Mouse (Mus musculus) brown adipose tissue, adult 24 weeks (tissue): ENCODE measurements around the gene Uggt2. TPM values are rescaled to one million over a fixed set of nuclear protein-coding genes. Genes with fewer than 3 reads are reported as not detected.

Source experiments
- H3K27ac ChIP-seq: fragments of 200-500 bp; replicated peaks from 2 replicates; pipeline ENCODE4 v1.5.1; 2012; ENCODE audit warnings: low read depth, mild to moderate bottlenecking, low read length
- H3K4me1 ChIP-seq: fragments of 200-500 bp; 2 replicates; pipeline ENCODE4 v1.6.1; 2012; ENCODE audit warnings: low read length, mixed read lengths; ENCODE audit not compliant: control insufficient read depth, insufficient read depth, insufficient read length
- H3K4me3 ChIP-seq: fragments of 200-500 bp; 2 replicates; pipeline ENCODE4 v1.5.1; 2012; ENCODE audit warnings: low read depth, mild to moderate bottlenecking, low read length, moderate library complexity; ENCODE audit not compliant: insufficient read depth
- polyA plus RNA-seq: library from polyadenylated mRNA; stranded (reverse); fragments of >200 nt; gene quantifications from 2 replicates; pipeline ENCODE4 v1.2.4, GENCODE M21; 2012; ENCODE audit not compliant: missing spikeins, insufficient read depth, insufficient read length

Uggt2 gene
- polyA plus RNA-seq, 1 experiment: 21.4 TPM

DNA sequence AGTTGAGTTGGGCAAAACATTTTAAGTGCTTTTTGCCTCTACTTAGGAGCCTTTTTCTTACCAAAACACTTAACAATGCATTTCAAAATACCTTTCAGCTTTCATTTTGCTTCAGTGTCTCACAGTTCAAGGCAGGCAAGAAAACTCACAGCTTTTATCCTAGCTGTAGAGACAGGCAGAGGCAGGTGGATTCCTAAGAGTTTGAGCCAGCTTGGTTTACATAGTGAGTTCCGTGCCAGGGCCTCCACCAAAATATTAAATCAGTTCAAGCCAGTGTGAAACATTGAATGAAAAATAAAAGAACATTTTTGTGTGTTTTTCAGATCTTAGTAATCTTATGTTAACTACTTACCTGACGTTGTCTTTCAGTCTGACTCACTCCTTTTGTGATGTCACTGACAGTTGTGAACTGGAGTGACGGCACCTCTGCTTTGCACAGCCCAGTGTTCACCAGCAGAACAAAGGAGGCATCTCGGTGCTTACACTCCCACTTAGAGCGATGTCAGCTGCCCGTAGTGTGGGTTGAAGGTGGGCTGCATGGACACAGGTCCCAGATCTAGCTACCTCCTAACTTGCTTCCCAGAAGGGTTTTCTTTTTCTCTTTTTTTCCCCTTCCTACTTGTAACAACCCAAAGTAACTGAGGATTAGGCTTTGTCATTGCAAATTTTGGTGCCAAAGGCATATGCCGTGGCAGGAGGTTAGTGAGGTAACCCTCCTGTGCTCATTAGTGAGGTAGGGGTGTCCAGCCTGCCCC is 119.5 kb downstream of the Uggt2 start:
- Histone ChIP-seq H3K4me1 (no peaks in the 10 kb centered on the region), H3K27ac (no peak overlapping the region), H3K4me3 (no peak overlapping the region)

DNA sequence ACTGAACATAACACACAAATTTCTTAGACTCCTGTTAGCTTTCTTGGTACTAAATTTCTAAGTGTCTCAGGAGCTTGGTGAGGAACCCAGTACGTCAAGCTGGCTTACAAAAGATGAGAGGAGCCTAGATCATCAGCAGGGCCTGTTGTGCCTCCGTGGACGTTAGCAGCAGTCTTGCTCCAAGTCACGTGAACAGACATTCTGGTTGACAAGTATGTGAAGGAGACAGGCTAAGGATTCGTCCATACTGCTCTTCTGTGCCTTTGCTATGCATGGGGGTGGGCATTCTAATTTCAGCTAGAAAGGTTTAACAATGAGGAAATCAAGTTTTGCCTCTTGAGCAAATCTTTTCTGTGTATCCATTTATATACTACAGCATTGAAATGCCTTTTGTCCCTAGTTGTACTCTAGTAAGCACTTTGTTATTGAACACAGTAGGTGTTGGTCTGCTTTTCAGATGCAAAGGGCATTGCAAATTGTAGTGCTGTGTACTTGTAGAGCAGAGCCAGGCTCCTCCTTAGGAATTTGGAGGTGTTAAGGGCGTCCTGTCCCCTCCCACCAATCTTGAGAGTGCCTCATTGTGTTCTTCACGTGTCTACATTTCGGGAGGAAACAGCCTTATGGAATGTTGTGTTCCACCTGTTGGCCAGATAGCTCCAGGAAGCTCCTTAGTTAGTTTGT is 122.0 kb downstream of the Uggt2 start:
- Histone ChIP-seq H3K27ac (no peak overlapping the region), H3K4me3 (no peak overlapping the region)

DNA sequence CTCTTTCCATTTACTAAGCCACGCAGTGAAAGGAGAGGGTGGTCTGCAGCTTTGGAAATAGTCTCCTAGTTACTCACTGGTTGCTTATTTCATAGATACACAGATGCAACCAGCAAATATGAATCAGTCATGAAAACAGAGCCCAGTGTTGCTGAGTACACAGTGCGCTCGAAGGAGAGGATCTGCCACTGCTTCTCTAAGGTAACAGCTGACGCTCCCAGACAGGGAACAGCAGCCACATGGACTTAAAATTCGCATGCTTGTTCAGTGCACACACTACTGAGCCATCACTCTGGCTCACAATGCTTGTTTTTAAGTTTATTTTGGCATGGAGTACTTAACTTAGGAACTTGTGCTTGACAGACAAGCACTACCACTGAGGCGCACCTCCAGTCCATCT is 127.0 kb downstream of the Uggt2 start:
- H3K27ac ChIP-seq: no peak overlapping the region
- no peaks in the 10 kb centered on the region for H3K4me1 ChIP-seq
- no peak overlapping the region for H3K4me3 ChIP-seq

More for the DNA sequence above, 122.0 kb downstream of the Uggt2 start:
- H3K4me1 ChIP-seq: no peaks in the 10 kb centered on the region

DNA sequence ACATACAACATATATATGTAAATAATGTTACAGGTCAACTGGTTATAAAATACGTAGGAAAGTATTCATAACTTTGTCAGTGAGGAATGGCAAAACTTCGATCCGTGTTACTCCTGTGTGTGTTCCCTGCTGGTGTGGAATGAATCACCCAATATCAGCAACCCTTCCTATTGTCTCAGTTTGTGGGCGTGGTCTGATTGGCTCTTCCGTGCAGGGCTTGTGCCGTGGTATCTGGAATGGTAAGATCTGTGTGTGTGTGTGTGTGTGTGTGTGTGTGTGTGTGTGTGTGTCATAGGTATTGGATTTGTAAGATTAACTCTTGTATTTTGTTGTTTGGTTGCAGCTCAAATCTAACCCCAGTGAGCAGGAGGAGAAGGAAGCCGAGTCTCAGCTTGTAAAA is 131.6 kb downstream of the Uggt2 start:
- Histone ChIP-seq H3K4me1 (no peaks in the 10 kb centered on the region), H3K27ac (no peak overlapping the region), H3K4me3 (no peak overlapping the region)

DNA sequence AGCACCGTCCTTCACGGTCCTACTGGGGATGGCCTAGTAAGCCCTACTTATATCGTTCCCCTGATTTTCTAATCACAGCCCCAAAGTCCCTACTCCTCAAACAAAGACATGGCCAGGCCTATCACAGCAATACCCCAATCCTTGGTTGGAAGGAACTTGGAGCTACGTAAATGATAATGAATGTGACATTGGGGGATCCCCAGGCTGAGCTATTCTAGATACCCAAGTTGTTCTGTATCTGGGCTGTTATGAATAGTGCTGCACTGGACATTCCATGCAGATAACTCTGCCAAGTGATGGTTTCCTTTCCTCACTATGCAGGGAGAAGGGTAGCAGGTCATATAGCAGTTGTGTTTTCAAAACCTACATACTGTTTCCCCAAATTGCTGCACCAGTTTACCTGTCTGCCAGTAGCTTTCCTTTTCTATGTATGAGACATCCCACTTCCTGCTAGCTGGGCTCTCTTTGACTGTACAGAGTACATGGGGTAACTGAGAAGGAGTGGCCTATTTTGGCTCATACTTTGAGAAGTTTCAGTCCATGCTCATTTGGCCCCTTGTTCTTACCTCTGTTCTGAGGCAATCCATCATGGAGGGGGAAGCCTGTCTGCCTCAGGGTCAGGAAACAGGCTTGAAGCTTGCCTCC is 133.8 kb downstream of the Uggt2 start:
- Histone ChIP-seq H3K4me3 (no peak overlapping the region), H3K4me1 (no peaks in the 10 kb centered on the region), H3K27ac (no peak overlapping the region)

DNA sequence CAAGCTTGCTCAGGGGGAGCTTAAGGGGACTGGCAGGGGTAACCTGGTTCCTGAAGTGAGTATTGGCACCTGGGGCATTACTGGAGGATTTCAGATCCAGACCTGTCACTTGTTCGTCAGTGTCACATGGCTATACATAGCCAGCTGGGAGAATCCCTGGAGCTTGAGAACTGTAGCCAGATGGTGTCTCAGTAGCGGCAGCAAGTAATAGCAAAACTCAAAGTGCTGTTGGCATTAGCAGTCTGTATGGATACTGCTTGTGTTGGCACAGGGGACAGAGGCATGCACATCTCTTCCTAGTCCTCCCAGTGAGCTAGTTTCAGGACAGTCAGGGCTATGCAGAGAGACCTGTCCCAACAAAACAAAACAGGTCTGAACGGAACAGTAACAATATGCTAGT is 141.2 kb downstream of the Uggt2 start:
- Histone ChIP-seq H3K4me3 (no peak overlapping the region), H3K4me1 (no peaks in the 10 kb centered on the region), H3K27ac (no peak overlapping the region)

DNA sequence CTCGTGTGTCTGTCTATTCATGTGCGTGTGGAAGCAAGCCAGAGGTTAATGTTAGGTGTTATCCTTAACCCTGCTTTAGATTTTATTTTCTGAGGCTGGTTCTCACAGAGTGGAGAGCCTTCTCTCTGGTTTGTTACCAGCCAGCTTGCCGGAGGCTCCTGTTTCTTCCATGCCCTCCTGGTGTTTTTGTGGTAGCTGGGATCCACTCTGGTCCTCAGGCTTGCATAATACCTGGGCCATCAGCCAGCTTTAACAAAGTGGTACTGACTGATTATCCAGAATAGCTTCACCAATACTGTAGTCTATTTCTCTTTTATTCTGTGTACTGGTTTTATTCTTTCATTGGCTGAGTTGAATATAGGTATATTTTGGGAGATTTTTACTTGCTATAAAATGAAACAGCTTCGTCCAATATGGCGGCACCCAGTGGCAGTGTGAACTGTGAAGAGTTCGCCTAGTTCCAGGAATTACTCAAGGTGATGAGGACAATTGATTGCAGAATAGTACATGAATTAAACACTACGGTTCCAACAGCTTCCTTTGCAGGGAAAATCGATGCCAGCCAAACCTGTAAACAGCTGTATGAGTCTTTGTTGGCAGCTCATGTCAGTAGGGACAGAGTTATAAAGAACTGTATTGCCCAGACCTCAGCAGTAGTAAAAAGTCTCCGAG is 147.2 kb downstream of the Uggt2 start:
- Histone ChIP-seq H3K4me3 (no peak overlapping the region), H3K27ac (no peak overlapping the region), H3K4me1 (peaks cover 3% of the 10 kb centered on the region; the same call in 1 of the 2 replicates)

DNA sequence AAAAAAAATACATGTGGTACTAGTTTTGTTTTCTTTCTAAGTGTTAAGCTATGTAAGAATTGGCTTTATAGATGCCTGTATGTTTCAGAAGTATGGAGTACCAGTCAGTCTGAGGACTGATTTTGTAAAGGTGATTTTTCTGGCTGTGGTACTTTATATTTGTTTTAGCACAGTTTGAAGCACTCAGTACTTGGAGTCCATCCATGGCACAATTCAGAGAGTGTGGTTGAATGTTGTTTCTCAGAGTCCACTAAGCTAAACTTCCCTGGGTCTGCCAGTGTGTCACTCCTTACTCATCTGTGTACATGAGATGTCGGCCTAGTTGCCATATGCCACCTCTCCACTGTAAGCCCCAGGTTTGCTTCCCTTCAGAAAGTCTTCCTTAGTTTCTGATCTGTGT is 150.4 kb downstream of the Uggt2 start:
- Histone ChIP-seq H3K4me1 (peaks cover 9% of the 10 kb centered on the region), H3K4me3 (no peak overlapping the region), H3K27ac (no peak overlapping the region)

DNA sequence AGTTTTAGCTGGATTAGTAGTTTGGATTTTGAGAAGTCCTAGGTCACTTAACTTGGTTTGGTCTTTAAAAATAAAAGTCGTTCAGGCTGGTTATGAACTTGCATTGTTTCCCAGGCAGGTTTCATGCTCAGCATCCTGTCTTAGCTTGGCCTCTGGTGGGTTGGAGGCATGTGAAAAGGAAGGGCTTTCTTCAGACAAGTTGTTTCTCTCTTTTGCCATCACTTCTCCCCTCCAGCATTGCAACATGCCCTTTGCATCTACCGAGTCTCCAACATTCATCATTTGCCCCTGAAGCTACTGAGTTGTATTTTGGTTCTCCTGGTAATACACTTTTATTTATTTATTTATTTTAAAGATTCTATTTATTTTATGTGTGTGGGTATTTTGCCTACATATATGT is 154.5 kb downstream of the Uggt2 start:
- Histone ChIP-seq H3K27ac (no peak overlapping the region), H3K4me1 (peaks cover 15% of the 10 kb centered on the region), H3K4me3 (no peak overlapping the region)

DNA sequence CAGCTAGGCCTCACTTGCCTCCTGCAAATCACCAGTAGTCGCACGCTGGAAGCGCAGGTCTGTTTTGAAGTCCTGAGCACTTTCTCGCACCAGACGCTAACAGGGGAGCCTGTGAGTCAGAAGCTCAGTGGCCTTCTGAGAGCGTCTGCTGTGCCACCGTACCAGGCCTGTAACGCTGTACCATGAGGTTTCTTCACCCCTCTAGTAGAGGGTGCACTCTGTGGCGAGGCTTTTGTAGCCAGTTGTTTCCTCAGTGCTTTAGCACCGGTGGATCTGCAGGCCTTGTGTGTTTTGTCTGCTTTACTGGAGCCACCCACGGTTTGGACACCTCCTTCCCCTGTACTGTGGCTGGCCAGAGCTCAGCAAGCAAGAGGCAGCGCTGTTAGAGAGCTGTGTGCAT is 157.2 kb downstream of the Uggt2 start:
- no peak overlapping the region for H3K27ac ChIP-seq
- H3K4me3 ChIP-seq: no peak overlapping the region
- peaks cover 19% of the 10 kb centered on the region for H3K4me1 ChIP-seq

DNA sequence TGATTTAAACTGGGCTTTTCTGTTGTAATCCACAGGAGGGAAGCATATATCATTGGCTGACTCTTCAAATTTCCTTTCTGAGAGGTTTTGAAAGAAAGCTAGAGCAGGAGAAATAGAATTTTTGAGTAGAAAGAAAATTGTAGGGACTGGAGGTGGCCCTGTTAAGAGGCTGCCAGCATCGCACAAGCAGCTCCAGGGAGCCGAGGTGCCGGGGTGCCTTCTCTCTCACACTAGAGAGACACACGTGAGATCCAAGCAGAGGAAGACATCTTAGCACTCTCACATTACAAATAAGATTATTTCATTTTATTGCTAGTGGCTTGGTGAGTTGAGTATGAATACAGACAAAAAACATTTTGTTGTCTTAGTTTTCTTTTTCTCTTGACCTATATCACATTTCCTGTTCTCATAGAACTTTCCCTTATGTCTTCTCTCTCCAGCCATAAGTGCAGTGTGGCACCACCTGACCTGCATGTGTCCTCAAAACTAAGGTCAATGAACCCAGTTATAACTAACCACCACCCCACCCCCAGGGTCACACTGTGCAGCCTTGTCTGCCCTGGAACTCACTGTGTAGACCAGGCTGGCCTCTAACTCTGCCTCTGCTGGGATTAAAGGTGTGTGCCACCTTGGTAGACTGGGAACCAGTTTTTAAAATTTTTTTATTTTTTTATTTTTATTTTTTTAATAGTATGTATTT is 158.3 kb downstream of the Uggt2 start:
- Histone ChIP-seq H3K27ac (no peak overlapping the region), H3K4me3 (no peak overlapping the region), H3K4me1 (peaks cover 18% of the 10 kb centered on the region)

DNA sequence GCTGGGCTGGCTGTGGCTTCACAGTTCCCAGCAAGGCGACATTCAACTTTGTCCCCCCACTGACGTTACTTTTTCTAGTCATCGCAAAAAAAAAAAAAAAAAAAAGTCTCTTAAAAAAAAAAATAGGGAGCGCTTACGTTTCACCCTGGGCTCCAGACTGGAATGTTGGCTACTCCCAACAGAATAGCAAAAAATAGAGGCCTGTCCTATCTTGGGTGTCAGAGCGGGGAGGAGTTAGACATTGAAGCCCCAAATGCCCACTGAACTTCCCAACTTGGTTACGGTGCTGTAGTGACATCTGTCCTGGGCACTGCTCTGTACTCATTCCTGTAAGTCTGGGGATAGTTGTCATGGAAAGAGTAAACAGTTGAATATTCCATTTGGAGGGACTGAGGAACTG is 160.7 kb downstream of the Uggt2 start:
- Histone ChIP-seq H3K4me3 (peak overlapping the region; percentile 99), H3K27ac (peak overlapping the region; percentile 94), H3K4me1 (peaks cover 12% of the 10 kb centered on the region)

DNA sequence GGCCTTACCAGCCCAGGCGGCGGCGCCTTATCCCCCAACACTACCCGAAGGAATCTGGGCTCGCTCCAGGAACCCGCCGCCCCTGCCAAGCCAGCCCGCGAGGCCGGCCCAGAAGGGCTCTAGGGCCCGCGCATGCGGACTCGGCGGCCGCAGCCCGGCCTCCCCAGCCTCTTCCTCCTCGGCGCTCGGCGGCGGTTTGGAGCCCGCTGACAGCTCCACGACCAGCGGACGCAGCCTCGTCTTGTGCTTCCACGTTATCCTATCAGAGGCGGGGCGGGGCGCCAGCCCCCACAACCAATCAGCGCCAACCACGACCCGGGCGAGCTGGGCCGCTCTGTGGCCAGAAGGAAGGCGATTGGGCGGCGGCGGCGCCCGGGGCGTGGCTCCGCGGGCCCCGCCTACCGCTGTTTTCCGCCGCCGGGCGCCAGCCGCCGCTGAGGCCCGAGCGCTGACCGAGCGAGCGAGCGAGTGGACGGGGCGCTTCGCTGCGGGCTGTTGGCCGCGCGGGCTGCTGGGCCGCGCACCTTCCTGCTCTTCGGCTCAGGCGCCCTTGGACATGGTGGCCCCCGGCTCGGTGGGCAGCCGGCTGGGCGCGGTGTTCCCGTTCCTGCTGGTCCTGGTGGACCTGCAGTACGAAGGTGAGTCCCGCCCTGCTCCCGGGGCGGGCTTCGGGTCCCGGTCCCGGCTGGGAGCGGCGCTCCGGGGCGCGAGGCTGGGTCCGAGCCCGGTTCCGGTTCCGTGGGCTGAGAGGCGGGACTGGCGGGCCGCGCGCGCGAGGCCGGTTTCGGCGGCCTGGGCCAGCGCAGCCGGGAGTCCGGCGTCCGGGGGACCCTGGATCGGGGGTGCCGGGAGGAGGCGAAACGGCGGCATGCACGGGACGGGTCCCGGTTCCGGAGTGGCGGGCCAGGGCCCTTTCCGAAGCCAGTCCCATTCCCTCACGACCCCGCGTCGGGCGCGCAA is 161.4 kb downstream of the Uggt2 start, which contains the start of gene Dnajc3:
Gene Dnajc3, plus strand, starts transcription at position 444 of the 960 bp plus-strand sequence.
- Histone ChIP-seq H3K4me3 (peak within 1 kb of the TSS; percentile 99), H3K27ac (peak within 1 kb of the TSS; percentile 94), H3K4me1 (peaks cover 12% of the 10 kb centered on the region)

DNA sequence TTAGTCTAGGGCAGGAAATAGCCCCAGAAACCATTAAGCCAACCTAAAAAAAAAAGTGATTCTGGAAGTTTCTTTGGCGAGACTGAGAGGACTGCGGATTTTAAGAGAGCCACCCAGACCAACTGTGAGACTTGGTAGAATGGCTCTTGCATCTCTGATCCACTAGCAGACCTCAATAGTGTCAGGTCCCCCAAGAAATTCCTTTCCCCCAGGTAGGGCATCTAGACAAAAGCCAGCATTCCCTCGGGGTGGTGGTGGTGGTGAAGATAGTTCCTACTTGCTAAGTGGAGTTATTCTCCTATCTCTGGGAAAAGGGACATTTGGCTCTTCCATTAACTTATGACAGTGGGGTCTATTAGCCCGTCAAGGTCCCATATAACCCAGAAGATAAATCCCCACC is 162.3 kb downstream of the Uggt2 start:
- Histone ChIP-seq H3K27ac (peak overlapping the region; percentile 58), H3K4me1 (peaks cover 9% of the 10 kb centered on the region), H3K4me3 (peak overlapping the region; percentile 62)
